Mouse (Mus musculus) retina, postnatal 7 days (tissue): ENCODE measurements around the gene Slc31a1.

Source experiments
- DNase-seq: peaks from one replicate; pipeline ENCODE4 v3.0.0-alpha.2; 2012; ENCODE audit warnings: low read depth, low spot score

Gene Slc31a1

GRCm38 (mm10) chr4:62362437-62362836 is 1.9 kb downstream of the Slc31a1 start:
- DNase-seq = no peak

GRCm38 (mm10) chr4:62364299-62364698 is 3.8 kb downstream of the Slc31a1 start:
- no peak for DNase-seq

- DNase-seq = no peak
Measured at GRCm38 (mm10) chr4:62366291-62366690, 5.8 kb downstream of the Slc31a1 start.

- no peak for DNase-seq
Measured at GRCm38 (mm10) chr4:62367586-62367985, 7.1 kb downstream of the Slc31a1 start.

- DNase-seq = no peak
Measured at GRCm38 (mm10) chr4:62369091-62369490, 8.6 kb downstream of the Slc31a1 start.

- DNase-seq = no peak
Measured at GRCm38 (mm10) chr4:62372410-62372809, 11.9 kb downstream of the Slc31a1 start.

GRCm38 (mm10) chr4:62372818-62373520 is 12.4 kb downstream of the Slc31a1 start:
- DNase-seq = no peak

- no peak for DNase-seq
Measured at GRCm38 (mm10) chr4:62373668-62374067, 13.1 kb downstream of the Slc31a1 start.

- no peak for DNase-seq
Measured at GRCm38 (mm10) chr4:62374342-62374741, 13.8 kb downstream of the Slc31a1 start.

GRCm38 (mm10) chr4:62376123-62376522 is 15.6 kb downstream of the Slc31a1 start:
- no peak for DNase-seq

- DNase-seq = no peak
Measured at GRCm38 (mm10) chr4:62379724-62380381, 19.3 kb downstream of the Slc31a1 start.

- no peak for DNase-seq
Measured at GRCm38 (mm10) chr4:62383207-62383606, 22.7 kb downstream of the Slc31a1 start.

- DNase-seq = no peak
Measured at GRCm38 (mm10) chr4:62383752-62384151, 23.2 kb downstream of the Slc31a1 start.

GRCm38 (mm10) chr4:62384159-62384558 is 23.6 kb downstream of the Slc31a1 start:
- no peak for DNase-seq

GRCm38 (mm10) chr4:62385439-62385838 is 24.9 kb downstream of the Slc31a1 start:
- DNase-seq = no peak

GRCm38 (mm10) chr4:62389592-62390512 is 29.3 kb downstream of the Slc31a1 start:
- no peak for DNase-seq

- no peak for DNase-seq
Measured at GRCm38 (mm10) chr4:62391892-62392291, 31.4 kb downstream of the Slc31a1 start.

GRCm38 (mm10) chr4:62393459-62393858 is 32.9 kb downstream of the Slc31a1 start:
- no peak for DNase-seq

- DNase-seq = no peak
Measured at GRCm38 (mm10) chr4:62395806-62396205, 35.3 kb downstream of the Slc31a1 start.

- DNase-seq = no peak
Measured at GRCm38 (mm10) chr4:62397616-62398365, 37.3 kb downstream of the Slc31a1 start.

- DNase-seq = no peak
Measured at GRCm38 (mm10) chr4:62398956-62399355, 38.4 kb downstream of the Slc31a1 start.
